Mouse (Mus musculus) myocyte (in vitro differentiated cells): ENCODE data around the gene Sppl2b. TPM values are rescaled to one million over a fixed set of nuclear protein-coding genes. Genes with fewer than 3 reads are reported as not detected.
"Not testable (repeated sequence)": the region's sequence is repeated elsewhere in the genome, so short reads cannot be mapped to it uniquely, and the experiment has no call there.

ENCODE experiments used
- H3K27me3 ChIP-seq: one replicate; pipeline ENCODE4 v1.6.1; 2011; ENCODE audit not compliant: control insufficient read depth, insufficient read depth, insufficient read length
- H3K36me3 ChIP-seq: one replicate; pipeline ENCODE4 v1.6.1; 2011; ENCODE audit not compliant: control insufficient read depth, insufficient read depth
- H3K4me2 ChIP-seq: one replicate; pipeline ENCODE4 v1.6.1; 2011; ENCODE audit warnings: low read depth, control low read depth
- H3K4me3 ChIP-seq: one replicate; pipeline ENCODE4 v1.5.1; 2011; ENCODE audit warnings: mild to moderate bottlenecking, control low read depth, moderate library complexity
- H3K79me2 ChIP-seq: one replicate; pipeline ENCODE4 v1.6.1; 2011; ENCODE audit not compliant: control insufficient read depth, insufficient read depth
- H3ac ChIP-seq: one replicate; pipeline ENCODE4 v1.6.1; 2011; ENCODE audit not compliant: control insufficient read depth, insufficient read length
- CEBPB ChIP-seq: IDR thresholded peaks from 2 replicates; pipeline ENCODE4 v1.6.1; 2011; ENCODE audit warnings: mild to moderate bottlenecking, moderate library complexity; ENCODE audit not compliant: poor library complexity, insufficient read depth, severe bottlenecking
- E2F4 ChIP-seq: IDR thresholded peaks from one replicate; pipeline ENCODE4 v1.6.1; 2011; ENCODE audit warnings: mild to moderate bottlenecking, control low read depth, moderate library complexity; ENCODE audit not compliant: insufficient read depth
- MAX ChIP-seq: IDR thresholded peaks from one replicate; pipeline ENCODE4 v1.6.1; 2011; ENCODE audit warnings: low read depth, mild to moderate bottlenecking, control low read depth
- MYOD1 ChIP-seq, 3 experiments: IDR thresholded peaks; one replicate each; pipeline ENCODE4 v1.6.1; 2011; ENCODE audit warnings: control low read depth in 2 of 3, low read depth in 2 of 3, mild to moderate bottlenecking in 2 of 3, moderate library complexity in 1 of 3; ENCODE audit not compliant: insufficient read length in 2 of 3, control insufficient read depth in 1 of 3
- POLR2A ChIP-seq: IDR thresholded peaks from one replicate; pipeline ENCODE4 v1.6.1; 2011; ENCODE audit warnings: low read depth, mild to moderate bottlenecking, control low read depth, moderate library complexity; ENCODE audit not compliant: insufficient read length
- POLR2AphosphoS2 ChIP-seq: IDR thresholded peaks from one replicate; pipeline ENCODE4 v1.6.1; 2011; ENCODE audit warnings: low read depth, control low read depth; ENCODE audit not compliant: insufficient read length
- REST ChIP-seq: IDR thresholded peaks from one replicate; pipeline ENCODE4 v1.6.1; 2011; ENCODE audit warnings: mild to moderate bottlenecking, control low read depth, moderate library complexity; ENCODE audit not compliant: insufficient read depth, insufficient read length
- SRF ChIP-seq: IDR thresholded peaks from one replicate; pipeline ENCODE4 v1.6.1; 2011; ENCODE audit warnings: low read depth; ENCODE audit not compliant: control insufficient read depth, insufficient read length
- TCF12 ChIP-seq: IDR thresholded peaks from one replicate; pipeline ENCODE4 v1.6.1; 2011; ENCODE audit warnings: mild to moderate bottlenecking, control low read depth; ENCODE audit not compliant: poor library complexity, insufficient read depth, severe bottlenecking
- TCF3 ChIP-seq: IDR thresholded peaks from one replicate; pipeline ENCODE4 v1.6.1; 2011; ENCODE audit warnings: low read depth, control low read depth; ENCODE audit not compliant: insufficient read length
- USF1 ChIP-seq: IDR thresholded peaks from one replicate; pipeline ENCODE4 v1.6.1; 2011; ENCODE audit warnings: low read depth, mild to moderate bottlenecking, control low read depth, moderate library complexity
- polyA plus RNA-seq: library from polyadenylated mRNA; unstranded; fragments of >200 nt; fragmentation: generic; extraction: Trizol; gene quantifications from one replicate; pipeline ENCODE4 v1.2.1, GENCODE M21; 2012; ENCODE audit warnings: missing spikeins

Sppl2b gene
- polyA plus RNA-seq, 1 experiment = 31.0 TPM

- Histone ChIP-seq H3K27me3 (no peaks in the 10 kb centered on the region), H3K79me2 (peaks cover 26% of the 10 kb centered on the region), H3K4me3 (no peak overlapping the region), H3ac (no peak overlapping the region), H3K4me2 (peak overlapping the region; percentile 61), H3K36me3 (peaks cover 4% of the 10 kb centered on the region)
- TF ChIP-seq TCF12 (no peak), E2F4 (no peak)
Observed at GRCm38 (mm10) chr10:80824827-80825226, 30.2 kb upstream of the Sppl2b start.

GRCm38 (mm10) chr10:80826151-80827062 lies 28.7 kb upstream of the Sppl2b start, which contains the start of gene Oaz1:
Gene Oaz1 (plus strand): TSS chr10:80826656.
- Histone ChIP-seq H3ac (peak within 1 kb of the TSS; percentile 35), H3K27me3 (no peaks in the 10 kb centered on the region), H3K36me3 (peaks cover 14% of the 10 kb centered on the region), H3K4me3 (peak within 1 kb of the TSS; percentile 74), H3K4me2 (peak within 1 kb of the TSS; percentile 98), H3K79me2 (peaks cover 26% of the 10 kb centered on the region)
- no peak for TF ChIP-seq E2F4
- TF ChIP-seq CEBPB = no peak
- TF ChIP-seq MYOD1 (IDR thresholded peaks at IDR 0.05; ENCODE audit: control insufficient read depth in 1 of 3, insufficient read length in 2 of 3, low read depth in 2 of 3) = no peak
- peak; percentile 82 for TF ChIP-seq POLR2A
- TF ChIP-seq SRF = no peak
- peak; percentile 94 for TF ChIP-seq POLR2AphosphoS2
- TF ChIP-seq TCF12 = no peak
- TF ChIP-seq MAX = no peak

GRCm38 (mm10) chr10:80827063-80827869 lies 27.8 kb upstream of the Sppl2b start:
- peaks cover 14% of the 10 kb centered on the region for H3K36me3 ChIP-seq
- no peak for TF ChIP-seq MAX
- TF ChIP-seq POLR2A = no peak
- no peak for TF ChIP-seq TCF3
- TF ChIP-seq USF1 = no peak
- no peak for TF ChIP-seq TCF12
- no peak for TF ChIP-seq REST
- no peak for TF ChIP-seq SRF
- no peaks in the 10 kb centered on the region for H3K27me3 ChIP-seq
- H3K79me2 ChIP-seq = peaks cover 26% of the 10 kb centered on the region
- peak overlapping the region; percentile 35 for H3ac ChIP-seq
- peak overlapping the region; percentile 74 for H3K4me3 ChIP-seq
- peak overlapping the region; percentile 98 for H3K4me2 ChIP-seq

- H3K4me3 ChIP-seq = peak overlapping the region; percentile 74
- TF ChIP-seq MYOD1 (IDR thresholded peaks at IDR 0.05; ENCODE audit: control insufficient read depth in 1 of 3, insufficient read length in 2 of 3, low read depth in 2 of 3) = no peak
- peak; percentile 25 for TF ChIP-seq POLR2AphosphoS2
- TF ChIP-seq POLR2A = peak; percentile 21
- no peak overlapping the region for H3ac ChIP-seq
- H3K27me3 ChIP-seq = no peaks in the 10 kb centered on the region
- H3K79me2 ChIP-seq = peaks cover 26% of the 10 kb centered on the region
- H3K36me3 ChIP-seq = peaks cover 14% of the 10 kb centered on the region
- peak overlapping the region; percentile 98 for H3K4me2 ChIP-seq
Observed at GRCm38 (mm10) chr10:80827870-80828420, 27.1 kb upstream of the Sppl2b start.

GRCm38 (mm10) chr10:80828587-80828986 lies 26.5 kb upstream of the Sppl2b start:
- H3K36me3 ChIP-seq = peaks cover 14% of the 10 kb centered on the region
- peak overlapping the region; percentile 74 for H3K4me3 ChIP-seq
- H3K27me3 ChIP-seq, H3ac ChIP-seq: not testable (repeated sequence)
- H3K79me2 ChIP-seq = peaks cover 26% of the 10 kb centered on the region
- peak overlapping the region; percentile 98 for H3K4me2 ChIP-seq
